ENCODE assay signal across 14 mouse cellular contexts in the genomic region with DNA sequence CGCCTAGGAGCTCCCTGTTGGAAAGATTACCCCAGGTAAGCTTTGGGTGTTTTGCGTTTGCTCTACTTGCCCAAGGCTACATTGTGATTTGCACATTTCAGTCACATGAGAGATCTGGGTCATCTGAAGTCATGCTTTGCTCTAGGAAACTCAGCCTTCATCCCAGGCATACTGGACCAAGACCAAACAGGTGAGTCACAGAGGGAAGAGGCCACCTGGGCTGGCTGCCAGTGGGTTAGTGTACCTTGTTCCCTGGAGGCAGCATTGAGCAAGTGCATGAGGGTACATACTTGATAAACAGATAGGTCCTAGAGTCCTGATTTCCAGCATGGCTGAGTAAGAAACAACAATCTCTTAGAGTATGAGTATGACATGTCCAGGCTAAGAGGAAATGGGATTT.
A peak's percentile ranks its signal among the peaks of the same experiment; 100 is the strongest.
DNase-seq lines count a peak whose midpoint lies in the region; ATAC-seq and TF ChIP-seq lines count a peak whose summit lies in the region.
"Had no signal": no experiment of that assay in that cellular context is flagged by ENCODE, and none has a peak within 500 bp of the region (broad histone marks: within the 10 kb centered on the region; RNA-seq: fewer than 3 reads in every experiment).

No protein-coding gene starts in this region.

- no peak for ATAC-seq in liver, embryonic 14.5 days (ENCODE audit: insufficient read depth)
- peak; percentile 71 for ATAC-seq in kidney, postnatal 0 days (replicated peaks; ENCODE audit: low FRiP score, low read depth)
- ATAC-seq in midbrain, postnatal 0 days (ENCODE audit: low FRiP score) = no peak
- ATAC-seq: CD4-positive, CD25-positive, alpha-beta regulatory T cell, adult 4 months had no signal

- no peak overlapping the region for H3K27ac ChIP-seq in liver, embryonic 14.5 days
- H3K27ac ChIP-seq in cerebellum, adult 2 months (ENCODE audit: insufficient read depth, low read length) = no peak overlapping the region
- no peak overlapping the region for H3K27ac ChIP-seq in kidney, postnatal 0 days
- H3K27ac ChIP-seq in midbrain, postnatal 0 days (ENCODE audit: low read depth, low read length) = no peak overlapping the region
- no peak overlapping the region for H3K27ac ChIP-seq in forebrain, embryonic 10.5 days
- H3K27ac ChIP-seq in heart, adult 2 months = no peak overlapping the region
- H3K27ac ChIP-seq: hindbrain, embryonic 10.5 days; liver, embryonic 13.5 days had no signal

- no peaks in the 10 kb centered on the region for H3K27me3 ChIP-seq in liver, embryonic 14.5 days (ENCODE audit: control insufficient read depth, insufficient read depth, low read length)
- no peaks in the 10 kb centered on the region for H3K27me3 ChIP-seq in cerebellum, adult 2 months (ENCODE audit: control insufficient read depth, insufficient read depth, low read length)
- H3K27me3 ChIP-seq in kidney, postnatal 0 days (ENCODE audit: insufficient read depth, low read length) = no peaks in the 10 kb centered on the region
- no peaks in the 10 kb centered on the region for H3K27me3 ChIP-seq in midbrain, postnatal 0 days (ENCODE audit: insufficient read depth, low read length)
- H3K27me3 ChIP-seq in forebrain, embryonic 10.5 days (ENCODE audit: poor library complexity, severe bottlenecking) = no peaks in the 10 kb centered on the region
- H3K27me3 ChIP-seq in heart, adult 2 months (ENCODE audit: control insufficient read depth, insufficient read depth, low read length) = no peaks in the 10 kb centered on the region
- H3K27me3 ChIP-seq: liver, embryonic 13.5 days had no signal

- no peak for TF ChIP-seq POLR2A in cerebellum, adult 2 months (IDR thresholded peaks at IDR 0.05; ENCODE audit: borderline replicate concordance, insufficient read depth, low read length)
- TF ChIP-seq POLR2A in heart, adult 2 months (IDR thresholded peaks at IDR 0.05; ENCODE audit: insufficient read depth, low read depth, low read length) = no peak

- WGBS in liver, embryonic 14.5 days (ENCODE audit: insufficient replicate concordance) = 70% methylated on average over 2 of the region's 2 CpGs
- WGBS in cerebellum, adult 2 months = 68% methylated on average over 2 of the region's 2 CpGs
- WGBS in kidney, postnatal 0 days = 85% methylated on average over 2 of the region's 2 CpGs
- WGBS in midbrain, postnatal 0 days = 93% methylated on average over 2 of the region's 2 CpGs
- WGBS in forebrain, embryonic 10.5 days = 87% methylated on average over 2 of the region's 2 CpGs
- WGBS in heart, adult 2 months = 89% methylated on average over 2 of the region's 2 CpGs

- H3K79me2 ChIP-seq in heart, adult 2 months (replicated peaks; ENCODE audit: control insufficient read depth, insufficient read depth, low read length) = no peaks in the 10 kb centered on the region

- no peaks in the 10 kb centered on the region for H3K4me1 ChIP-seq in liver, embryonic 14.5 days (replicated peaks; ENCODE audit: control insufficient read depth in 2 of 2, insufficient read depth in 2 of 2, low read length in 1 of 2)
- H3K4me1 ChIP-seq in cerebellum, adult 2 months (ENCODE audit: control insufficient read depth, insufficient read depth, low read length) = no peaks in the 10 kb centered on the region; the same call in 1 of the 2 replicates
- no peaks in the 10 kb centered on the region for H3K4me1 ChIP-seq in kidney, postnatal 0 days (replicated peaks; ENCODE audit: insufficient read depth, low read length)
- H3K4me1 ChIP-seq in midbrain, postnatal 0 days (ENCODE audit: insufficient read depth, low read length) = no peaks in the 10 kb centered on the region
- H3K4me1 ChIP-seq in forebrain, embryonic 10.5 days = no peaks in the 10 kb centered on the region
- H3K4me1 ChIP-seq in heart, adult 2 months (ENCODE audit: control insufficient read depth, insufficient read depth, low read length) = no peaks in the 10 kb centered on the region
- H3K4me1 ChIP-seq: hindbrain, embryonic 10.5 days; liver, embryonic 13.5 days had no signal

- no peak overlapping the region for H3K9ac ChIP-seq in liver, embryonic 14.5 days (replicated peaks)
- H3K9ac ChIP-seq in kidney, postnatal 0 days (ENCODE audit: low read depth, low read length) = no peak overlapping the region
- no peak overlapping the region for H3K9ac ChIP-seq in midbrain, postnatal 0 days (replicated peaks; ENCODE audit: low read length, poor library complexity, severe bottlenecking)
- no peak overlapping the region for H3K9ac ChIP-seq in heart, adult 2 months (ENCODE audit: low read depth, low read length)
- H3K9ac ChIP-seq: liver, embryonic 13.5 days had no signal

- no peaks in the 10 kb centered on the region for H3K9me3 ChIP-seq in liver, embryonic 14.5 days (ENCODE audit: control insufficient read depth, low read length)
- H3K9me3 ChIP-seq in kidney, postnatal 0 days (replicated peaks; ENCODE audit: low read length) = no peaks in the 10 kb centered on the region
- no peaks in the 10 kb centered on the region for H3K9me3 ChIP-seq in midbrain, postnatal 0 days (ENCODE audit: low read length)
- no peaks in the 10 kb centered on the region for H3K9me3 ChIP-seq in forebrain, embryonic 10.5 days
- H3K9me3 ChIP-seq: hindbrain, embryonic 10.5 days; liver, embryonic 13.5 days had no signal

- intact Hi-C loops in heart, adult 2 months (cut with DNase I) = no loop called here

- TF ChIP-seq EP300 in liver, embryonic 14.5 days (IDR thresholded peaks at IDR 0.05; ENCODE audit: low read depth) = no peak
- no peak for TF ChIP-seq EP300 in heart, adult 2 months (IDR thresholded peaks at IDR 0.05; ENCODE audit: insufficient read depth, low read depth, low read length)

- no peak overlapping the region for H3K4me3 ChIP-seq in liver, embryonic 14.5 days (ENCODE audit: insufficient read depth in 1 of 2, low read depth in 2 of 2, low read length in 2 of 2)
- H3K4me3 ChIP-seq in cerebellum, adult 2 months (replicated peaks; ENCODE audit: insufficient read depth, low read depth, low read length) = no peak overlapping the region
- no peak overlapping the region for H3K4me3 ChIP-seq in kidney, postnatal 0 days (replicated peaks; ENCODE audit: low read depth, low read length)
- no peak overlapping the region for H3K4me3 ChIP-seq in midbrain, postnatal 0 days (ENCODE audit: low read depth, low read length)
- no peak overlapping the region for H3K4me3 ChIP-seq in forebrain, embryonic 10.5 days
- H3K4me3 ChIP-seq in heart, adult 2 months = no peak overlapping the region
- H3K4me3 ChIP-seq: erythroblast, embryonic 14.5 days; hindbrain, embryonic 10.5 days; liver, embryonic 13.5 days had no signal

- 0 out of 2 replicates have a peak, but pooled peaks have one; percentile 9 for TF ChIP-seq CTCF in liver, embryonic 14.5 days (IDR thresholded peaks at IDR 0.05; ENCODE audit: low read depth)
- peak; percentile 15; the same call in 1 of the 2 replicates for TF ChIP-seq CTCF in cerebellum, adult 2 months (IDR thresholded peaks at IDR 0.05; ENCODE audit: borderline replicate concordance, insufficient read depth, low read depth, low read length)
- TF ChIP-seq CTCF in kidney, postnatal 0 days (IDR thresholded peaks at IDR 0.05; ENCODE audit: low read depth) = no peak
- no peak for TF ChIP-seq CTCF in midbrain, postnatal 0 days (IDR thresholded peaks at IDR 0.05)
- TF ChIP-seq CTCF in heart, adult 2 months (IDR thresholded peaks at IDR 0.05) = no peak

- H3K4me2 ChIP-seq in liver, embryonic 14.5 days (ENCODE audit: low read depth) = no peak overlapping the region
- H3K4me2 ChIP-seq in kidney, postnatal 0 days (ENCODE audit: low read length) = no peak overlapping the region
- H3K4me2 ChIP-seq in midbrain, postnatal 0 days (ENCODE audit: low read depth, low read length, poor library complexity, severe bottlenecking) = no peak overlapping the region
- H3K4me2 ChIP-seq: liver, embryonic 13.5 days had no signal

- H3K36me3 ChIP-seq in liver, embryonic 14.5 days (replicated peaks; ENCODE audit: control insufficient read depth, insufficient read depth, low read depth) = no peaks in the 10 kb centered on the region
- H3K36me3 ChIP-seq in kidney, postnatal 0 days (ENCODE audit: insufficient read depth, low read length) = no peaks in the 10 kb centered on the region
- no peaks in the 10 kb centered on the region for H3K36me3 ChIP-seq in midbrain, postnatal 0 days (ENCODE audit: insufficient read depth, low read length)
- H3K36me3 ChIP-seq in forebrain, embryonic 10.5 days (replicated peaks) = no peaks in the 10 kb centered on the region
- no peaks in the 10 kb centered on the region for H3K36me3 ChIP-seq in heart, adult 2 months (ENCODE audit: control insufficient read depth, insufficient read depth, low read length)
- H3K36me3 ChIP-seq: hindbrain, embryonic 10.5 days; liver, embryonic 13.5 days had no signal

- DNase-seq in liver, embryonic 14.5 days (ENCODE audit: low read depth in 3 of 3, low spot score in 3 of 3) = no peak
- no peak for DNase-seq in liver
- DNase-seq in cerebellum, adult 2 months = peak; percentile 67 to 84
- DNase-seq in kidney, postnatal 0 days (ENCODE audit: low spot score) = peak; percentile 13
- peak; percentile 84 for DNase-seq in lung, postnatal 36 days
- no peak for DNase-seq in midbrain, postnatal 0 days (ENCODE audit: low spot score)
- DNase-seq in forebrain, embryonic 10.5 days (ENCODE audit: extremely low spot score, low spot score) = no peak
- DNase-seq in heart, adult 2 months = no peak
- DNase-seq: gastrocnemius, postnatal 25 days; layer of hippocampus, postnatal 36 days; liver, embryonic 13.5 days had no signal

Comparison
In these comparisons a context has a peak if more than half of its experiments do, and no peak if none do; other contexts are left out.
1. DNase-seq: peak in cerebellum, adult 2 months (2 of 2), kidney, postnatal 0 days (single experiment) and lung, postnatal 36 days (single experiment); none in liver, embryonic 14.5 days (0 of 3), liver (single experiment), midbrain, postnatal 0 days (single experiment), forebrain, embryonic 10.5 days (single experiment) and heart, adult 2 months (0 of 2).
2. CTCF ChIP-seq: peak in liver, embryonic 14.5 days (single experiment) and cerebellum, adult 2 months (single experiment); none in kidney, postnatal 0 days (single experiment), midbrain, postnatal 0 days (single experiment) and heart, adult 2 months (single experiment).